ENCODE assay signal across 8 mouse cellular contexts in genomic region chr10:14056057-14056456, GRCm38 (mm10).
A peak's percentile ranks its signal among the peaks of the same experiment; 100 is the strongest.
DNase-seq lines count a peak whose midpoint lies in the region; ATAC-seq and TF ChIP-seq lines count a peak whose summit lies in the region.

No protein-coding gene starts in this region.

- 72% methylated on average over 4 of the region's 4 CpGs for WGBS in heart, adult 2 months
- WGBS in heart, embryonic 11.5 days (ENCODE audit: insufficient replicate concordance) = 79% methylated on average over 4 of the region's 4 CpGs
- WGBS in kidney, postnatal 0 days = 62% methylated on average over 4 of the region's 4 CpGs
- WGBS in forebrain, embryonic 12.5 days = 70% methylated on average over 4 of the region's 4 CpGs
- 69% methylated on average over 4 of the region's 4 CpGs for WGBS in midbrain, embryonic 13.5 days

- H3K27me3 ChIP-seq in heart, adult 2 months (ENCODE audit: control insufficient read depth, insufficient read depth, low read length) = no peaks in the 10 kb centered on the region
- no peaks in the 10 kb centered on the region for H3K27me3 ChIP-seq in heart, embryonic 11.5 days (ENCODE audit: control insufficient read depth, insufficient read depth, low read length)
- no peaks in the 10 kb centered on the region for H3K27me3 ChIP-seq in kidney, postnatal 0 days (ENCODE audit: insufficient read depth, low read length)
- no peaks in the 10 kb centered on the region for H3K27me3 ChIP-seq in forebrain, embryonic 12.5 days
- no peaks in the 10 kb centered on the region for H3K27me3 ChIP-seq in midbrain, embryonic 13.5 days

- H3K4me3 ChIP-seq in heart, adult 2 months = no peak overlapping the region
- H3K4me3 ChIP-seq in heart, embryonic 11.5 days (ENCODE audit: low read depth, low read length) = no peak overlapping the region
- no peak overlapping the region for H3K4me3 ChIP-seq in kidney, postnatal 0 days (replicated peaks; ENCODE audit: low read depth, low read length)
- no peak overlapping the region for H3K4me3 ChIP-seq in forebrain, embryonic 12.5 days (replicated peaks)
- H3K4me3 ChIP-seq in midbrain, embryonic 13.5 days (replicated peaks) = no peak overlapping the region

- ATAC-seq in heart, embryonic 11.5 days (replicated peaks; ENCODE audit: insufficient number of reproducible peaks, low FRiP score, low TSS enrichment) = no peak
- ATAC-seq in kidney, postnatal 0 days (replicated peaks; ENCODE audit: low FRiP score, low read depth) = no peak
- 0 out of 2 replicates have a peak, but pooled peaks have one; percentile 5 for ATAC-seq in forebrain, embryonic 12.5 days (ENCODE audit: low FRiP score)
- no peak for ATAC-seq in midbrain, embryonic 13.5 days

- peaks cover 24% of the 10 kb centered on the region for H3K4me1 ChIP-seq in heart, adult 2 months (ENCODE audit: control insufficient read depth, insufficient read depth, low read length)
- H3K4me1 ChIP-seq in heart, embryonic 11.5 days (ENCODE audit: control insufficient read depth, insufficient read depth, low read length) = peaks cover 25% of the 10 kb centered on the region
- H3K4me1 ChIP-seq in kidney, postnatal 0 days (replicated peaks; ENCODE audit: insufficient read depth, low read length) = peaks cover 19% of the 10 kb centered on the region
- H3K4me1 ChIP-seq in forebrain, embryonic 12.5 days = peaks cover 29% of the 10 kb centered on the region
- H3K4me1 ChIP-seq in midbrain, embryonic 13.5 days (replicated peaks) = peaks cover 25% of the 10 kb centered on the region

- TF ChIP-seq CTCF in heart, adult 2 months (IDR thresholded peaks at IDR 0.05) = no peak
- TF ChIP-seq CTCF in kidney, postnatal 0 days (IDR thresholded peaks at IDR 0.05; ENCODE audit: low read depth) = no peak

- H3K36me3 ChIP-seq in heart, adult 2 months (ENCODE audit: control insufficient read depth, insufficient read depth, low read length) = peaks cover 29% of the 10 kb centered on the region
- H3K36me3 ChIP-seq in heart, embryonic 11.5 days (ENCODE audit: control insufficient read depth, insufficient read depth, low read length) = no peaks in the 10 kb centered on the region
- H3K36me3 ChIP-seq in kidney, postnatal 0 days (ENCODE audit: insufficient read depth, low read length) = no peaks in the 10 kb centered on the region
- no peaks in the 10 kb centered on the region for H3K36me3 ChIP-seq in forebrain, embryonic 12.5 days (replicated peaks)
- no peaks in the 10 kb centered on the region for H3K36me3 ChIP-seq in midbrain, embryonic 13.5 days

- no peak for TF ChIP-seq POLR2A in heart, adult 2 months (IDR thresholded peaks at IDR 0.05; ENCODE audit: insufficient read depth, low read depth, low read length)

- no peaks in the 10 kb centered on the region for H3K9me3 ChIP-seq in heart, embryonic 11.5 days (replicated peaks; ENCODE audit: control insufficient read depth, low read length)
- no peaks in the 10 kb centered on the region for H3K9me3 ChIP-seq in kidney, postnatal 0 days (replicated peaks; ENCODE audit: low read length)
- H3K9me3 ChIP-seq in forebrain, embryonic 12.5 days = no peaks in the 10 kb centered on the region
- H3K9me3 ChIP-seq in midbrain, embryonic 13.5 days = no peaks in the 10 kb centered on the region

- peaks cover 2% of the 10 kb centered on the region; the same call in 1 of the 2 replicates for H3K79me2 ChIP-seq in heart, adult 2 months (replicated peaks; ENCODE audit: control insufficient read depth, insufficient read depth, low read length)

- DNase-seq in heart, adult 2 months = no peak
- no peak for DNase-seq in kidney, postnatal 0 days (ENCODE audit: low spot score)
- no peak for DNase-seq in kidney, adult 9 months
- no peak for DNase-seq in right cerebral cortex, postnatal 36 days (ENCODE audit: low spot score in 2 of 2)
- no peak for DNase-seq in gastrocnemius, postnatal 25 days

- no peak overlapping the region for H3K4me2 ChIP-seq in heart, embryonic 11.5 days
- no peak overlapping the region for H3K4me2 ChIP-seq in kidney, postnatal 0 days (ENCODE audit: low read length)
- peak overlapping the region; percentile 8; the same call in 1 of the 2 replicates for H3K4me2 ChIP-seq in forebrain, embryonic 12.5 days
- H3K4me2 ChIP-seq in midbrain, embryonic 13.5 days (replicated peaks) = no peak overlapping the region

- TF ChIP-seq EP300 in heart, adult 2 months (IDR thresholded peaks at IDR 0.05; ENCODE audit: insufficient read depth, low read depth, low read length) = no peak

- intact Hi-C loops in heart, adult 2 months (cut with DNase I) = loop anchor here (5.0 kb wide), 2 partner anchors 39 to 734 kb away; no protein-coding TSS in a partner anchor

- peak overlapping the region; percentile 81 for H3K27ac ChIP-seq in heart, adult 2 months
- H3K27ac ChIP-seq in heart, embryonic 11.5 days (ENCODE audit: low read depth, low read length) = no peak overlapping the region
- H3K27ac ChIP-seq in kidney, postnatal 0 days = peak overlapping the region; percentile 59
- H3K27ac ChIP-seq in forebrain, embryonic 12.5 days = peak overlapping the region; percentile 78
- peak overlapping the region; percentile 54 for H3K27ac ChIP-seq in midbrain, embryonic 13.5 days

- H3K9ac ChIP-seq in heart, adult 2 months (ENCODE audit: low read depth, low read length) = no peak overlapping the region
- H3K9ac ChIP-seq in heart, embryonic 11.5 days (ENCODE audit: low read depth, low read length) = no peak overlapping the region
- H3K9ac ChIP-seq in kidney, postnatal 0 days (ENCODE audit: low read depth, low read length) = no peak overlapping the region
- no peak overlapping the region for H3K9ac ChIP-seq in forebrain, embryonic 12.5 days
- H3K9ac ChIP-seq in midbrain, embryonic 13.5 days (replicated peaks) = no peak overlapping the region
